Mouse (Mus musculus): ENCODE measurements around the gene Rrm2.
"Not testable (repeated sequence)": the region's sequence is repeated elsewhere in the genome, so short reads cannot be mapped to it uniquely, and the experiment has no call there.

Gene Rrm2

DNA sequence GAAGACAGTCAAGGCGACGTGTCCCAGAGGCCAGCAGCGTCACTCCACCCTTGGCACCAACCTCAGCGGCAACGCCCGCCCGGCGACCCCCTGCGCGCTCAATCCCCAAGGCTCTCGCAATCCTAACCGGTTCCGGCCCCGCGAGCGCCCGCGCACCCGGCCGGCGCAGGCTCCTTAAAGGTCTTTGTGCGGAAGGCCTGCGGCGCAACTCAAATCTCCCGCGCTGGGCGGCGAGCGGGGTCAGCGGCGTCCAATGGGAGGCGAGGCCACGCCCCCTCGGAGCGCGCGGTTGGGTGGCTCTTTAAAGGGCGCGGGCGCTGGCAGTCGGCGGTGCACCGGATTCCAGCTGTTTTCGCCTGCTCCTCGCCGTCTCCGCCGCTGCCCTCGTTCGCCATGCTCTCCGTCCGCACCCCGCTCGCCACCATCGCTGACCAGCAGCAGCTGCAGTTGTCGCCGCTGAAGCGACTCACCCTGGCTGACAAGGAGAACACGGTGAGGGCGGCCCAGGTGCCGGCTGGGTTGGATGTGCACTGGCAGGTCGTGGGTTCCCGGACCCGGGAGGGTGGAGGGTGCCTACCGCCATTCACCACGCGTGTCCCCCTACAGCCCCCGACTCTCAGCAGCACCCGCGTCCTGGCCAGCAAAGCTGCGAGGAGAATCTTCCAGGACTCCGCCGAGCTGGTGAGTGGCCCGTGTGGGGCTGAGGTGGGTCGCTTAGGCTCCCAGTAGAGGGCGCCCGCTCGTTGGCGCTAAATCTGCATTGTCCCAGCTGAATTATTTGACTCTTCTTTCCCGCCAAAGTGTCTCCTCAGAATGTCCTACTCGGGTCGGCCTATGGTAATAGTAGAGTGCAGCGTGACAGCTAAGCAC lies at the start of gene Rrm2:
Gene Rrm2 (plus strand): TSS at position 288 of the 870 bp plus-strand sequence.
- DNase-seq = peak; percentile 99

DNA sequence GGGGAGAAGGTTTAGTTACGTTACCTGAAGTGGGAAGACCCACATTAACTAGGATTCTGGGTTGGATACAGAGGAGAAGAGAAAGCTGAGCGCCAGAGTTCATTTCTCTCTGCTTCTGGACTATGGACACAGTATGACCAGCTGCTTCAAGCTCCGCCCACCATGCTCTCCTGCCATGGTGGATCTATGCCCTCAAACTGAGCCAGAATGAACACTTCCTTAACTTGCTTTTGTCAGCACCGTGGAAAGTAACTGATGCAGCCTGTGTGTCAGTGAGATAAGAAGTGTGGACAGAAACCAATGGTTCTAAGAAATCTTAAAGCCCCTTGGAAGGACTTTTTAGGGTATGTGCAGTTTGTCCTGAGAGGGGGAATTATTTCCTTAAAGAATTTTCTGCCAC lies 49.0 kb upstream of the Rrm2 start:
- DNase-seq = no peak

DNA sequence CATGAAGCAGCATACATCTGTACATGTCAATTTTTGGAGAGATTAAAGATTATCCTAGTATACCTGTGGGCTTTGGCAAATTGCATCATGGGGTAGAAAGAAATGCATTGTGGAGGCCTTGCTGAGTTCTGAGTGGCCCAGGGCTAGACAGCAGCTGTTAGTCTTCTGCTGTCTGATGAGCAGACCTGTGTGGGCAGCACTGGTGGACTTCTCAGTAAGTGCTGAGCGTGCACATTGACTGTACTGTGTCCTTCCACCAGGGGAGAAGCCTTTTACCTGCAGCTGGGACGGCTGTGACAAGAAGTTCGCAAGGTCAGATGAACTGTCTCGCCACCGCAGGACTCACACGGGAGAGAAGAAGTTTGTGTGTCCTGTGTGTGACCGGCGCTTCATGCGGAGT lies 48.1 kb upstream of the Rrm2 start:
- no peak for DNase-seq

DNA sequence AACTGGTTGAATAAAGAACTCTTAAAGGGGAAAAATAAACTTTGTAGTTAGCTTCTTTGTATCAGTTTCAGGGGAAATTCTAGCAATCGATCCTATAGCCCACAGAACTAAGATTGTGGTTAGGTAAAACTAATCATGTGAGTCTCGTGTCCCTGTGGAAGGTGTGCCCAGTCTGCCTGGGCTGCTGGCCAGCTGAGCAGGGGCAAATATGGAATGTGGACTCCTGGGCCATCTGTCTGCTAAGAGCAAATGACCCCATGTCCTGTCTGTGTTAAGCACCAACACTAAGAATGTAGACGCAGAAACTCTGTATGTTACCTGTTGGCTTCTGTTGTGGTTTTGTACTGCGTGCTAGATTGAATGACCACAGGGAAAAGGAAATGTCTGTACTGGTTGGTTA lies 46.9 kb upstream of the Rrm2 start:
- DNase-seq = no peak

DNA sequence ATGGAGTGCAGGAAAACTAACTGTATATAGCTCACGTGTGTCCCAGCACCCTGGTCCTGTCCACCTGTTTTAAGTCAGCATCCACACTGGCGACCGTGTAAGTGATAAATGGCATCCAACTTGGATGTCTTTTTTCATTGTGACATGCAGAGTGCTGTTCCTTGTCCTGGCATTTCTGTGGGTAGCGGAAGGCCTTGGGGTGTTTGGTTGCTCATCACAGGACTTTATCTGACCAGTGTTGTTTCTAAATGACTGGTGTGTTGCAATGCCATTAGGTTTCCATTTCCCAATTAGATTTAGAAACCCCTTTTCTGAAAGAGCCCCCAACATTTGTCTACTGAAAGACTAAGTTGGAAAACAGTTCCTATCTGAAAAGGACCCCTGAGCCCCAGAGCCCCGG lies 45.9 kb upstream of the Rrm2 start:
- DNase-seq = no peak

DNA sequence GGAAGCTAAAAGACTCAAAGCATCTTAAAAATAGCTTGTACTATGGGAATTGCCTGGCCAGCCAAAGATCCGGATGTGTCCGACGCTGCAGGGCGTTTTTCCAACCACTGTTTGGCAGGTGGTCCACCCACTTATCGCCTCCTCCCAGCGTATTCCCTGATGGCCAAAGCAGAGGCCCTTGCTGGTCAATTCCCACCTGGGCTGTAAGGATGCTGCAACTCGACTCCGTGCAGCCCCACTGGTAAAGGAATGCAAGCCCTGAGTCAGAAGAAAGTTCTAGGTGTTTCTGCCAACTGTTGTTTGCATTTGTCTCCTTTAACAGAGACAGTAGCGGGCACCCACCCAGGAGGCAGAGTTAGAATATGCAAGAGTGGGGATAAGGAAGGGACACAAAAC lies 27.9 kb upstream of the Rrm2 start:
- DNase-seq = peak; percentile 99

DNA sequence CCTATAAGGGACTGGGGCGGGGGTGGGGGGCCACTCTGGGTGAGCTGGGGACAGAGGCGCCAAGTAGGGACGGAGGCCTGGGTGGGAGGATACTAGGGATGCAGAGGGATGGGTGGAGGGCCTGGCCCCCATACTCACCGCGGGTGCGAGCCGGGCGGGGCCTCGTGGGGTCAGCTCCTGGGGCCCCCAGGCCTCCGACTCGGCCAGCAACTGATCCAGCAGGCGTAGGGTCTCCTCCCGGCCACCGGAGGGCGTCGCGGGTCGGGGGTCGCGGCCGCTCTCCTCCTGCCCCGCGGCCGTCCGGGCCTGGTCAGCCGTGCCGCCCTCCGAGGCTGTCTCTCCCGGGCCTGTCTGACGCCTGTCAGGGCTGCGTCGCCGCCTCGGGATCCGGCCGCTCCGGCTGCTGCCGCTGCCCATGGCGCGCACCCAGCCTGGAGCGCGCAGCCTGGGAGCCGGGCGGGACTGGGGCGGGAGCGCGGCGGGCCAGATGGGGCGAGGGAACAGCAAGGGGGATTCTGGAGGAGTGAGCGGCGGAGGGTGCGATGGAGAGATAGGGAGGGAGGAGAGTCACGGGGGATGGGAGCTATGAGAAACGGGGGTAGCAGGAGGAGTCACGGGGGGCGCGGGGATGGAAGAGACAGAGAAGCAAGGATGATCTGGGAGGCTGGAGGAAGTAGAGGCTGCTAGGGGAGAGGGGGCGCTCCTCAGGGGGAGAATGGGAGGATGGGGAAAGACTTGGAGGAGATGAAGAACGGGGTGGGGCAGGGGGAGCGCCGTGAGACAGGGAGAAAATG lies 27.4 kb upstream of the Rrm2 start:
- DNase-seq = peak; percentile 95

DNA sequence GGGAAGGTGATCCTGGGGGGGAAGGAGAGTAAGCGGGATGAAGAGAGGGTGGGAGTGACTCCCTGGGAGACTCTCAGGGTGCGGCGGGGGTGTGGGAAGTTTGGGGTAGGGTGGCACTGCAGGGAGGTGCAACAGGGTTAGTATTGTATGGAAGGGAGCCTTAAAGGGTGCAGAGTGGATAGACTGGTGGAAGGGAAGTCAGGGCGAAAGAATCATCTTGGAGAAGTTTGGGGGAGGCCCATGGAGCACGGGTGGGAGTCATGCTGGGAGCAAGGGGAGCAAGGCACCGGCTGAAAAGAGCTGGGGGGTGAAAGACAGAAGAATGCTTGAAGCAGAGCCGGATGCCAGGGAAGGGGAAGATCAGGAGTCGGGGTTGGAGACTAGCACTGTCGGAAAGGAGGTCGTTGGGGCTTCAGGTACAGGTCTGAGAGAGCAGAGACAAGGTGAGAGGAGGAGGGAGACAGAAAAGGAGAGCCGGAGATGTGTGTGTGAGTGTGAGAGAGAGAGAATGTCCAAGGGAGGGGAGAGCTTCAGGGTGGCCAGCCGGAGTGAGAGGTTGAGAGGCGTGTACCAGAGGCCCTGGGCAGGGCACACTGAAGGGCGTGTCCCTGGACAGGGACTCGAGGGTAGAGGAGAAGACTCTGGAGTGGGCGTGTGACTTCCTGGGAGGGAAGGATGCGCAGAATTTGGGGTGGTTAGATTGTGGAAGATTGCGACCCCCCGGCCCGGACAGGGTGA lies 26.6 kb upstream of the Rrm2 start, which contains the start of gene Cys1:
Gene Cys1 (minus strand): TSS at position 528 of the 738 bp plus-strand sequence.
- peak; percentile 97 for DNase-seq

DNA sequence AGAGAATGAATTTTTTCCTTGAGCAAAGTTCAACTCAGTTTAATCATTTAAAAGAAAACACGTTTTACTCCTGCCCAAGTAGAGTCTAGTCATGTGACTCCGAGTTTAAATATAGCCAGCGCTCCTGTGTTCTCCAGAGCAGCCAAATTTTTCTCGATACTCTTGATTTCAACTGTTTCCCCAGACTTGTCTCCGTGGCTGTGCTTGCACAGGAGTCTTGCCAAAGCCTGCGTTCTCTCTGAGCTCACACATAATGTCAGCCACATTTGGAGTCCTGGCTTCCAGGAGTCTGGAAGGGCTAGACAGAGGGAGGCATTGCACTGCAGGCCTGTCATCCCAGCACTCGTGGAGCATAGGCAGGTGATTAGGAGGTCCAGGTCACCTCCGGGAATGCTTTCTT lies 25.5 kb upstream of the Rrm2 start:
- DNase-seq = peak; percentile 97

DNA sequence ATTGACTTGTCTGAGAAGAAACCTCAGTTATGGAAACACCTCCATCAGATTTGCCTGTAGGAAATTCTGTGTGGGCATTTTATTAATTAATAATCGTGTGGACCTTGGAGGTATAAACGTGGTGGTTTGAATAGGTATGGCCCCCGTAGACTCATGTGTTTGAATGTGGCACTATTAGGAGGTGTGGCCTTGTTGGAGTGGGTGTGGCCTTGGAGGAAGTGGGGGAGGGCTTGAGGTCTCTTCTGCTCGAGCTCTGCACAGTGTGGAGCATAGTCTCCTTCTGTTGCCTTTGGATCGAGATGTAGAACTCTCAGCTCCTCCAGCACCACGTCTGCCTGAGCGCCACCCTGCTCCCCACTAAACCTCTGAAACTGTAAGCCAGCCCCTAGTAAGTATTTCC lies 24.6 kb upstream of the Rrm2 start:
- no peak for DNase-seq

DNA sequence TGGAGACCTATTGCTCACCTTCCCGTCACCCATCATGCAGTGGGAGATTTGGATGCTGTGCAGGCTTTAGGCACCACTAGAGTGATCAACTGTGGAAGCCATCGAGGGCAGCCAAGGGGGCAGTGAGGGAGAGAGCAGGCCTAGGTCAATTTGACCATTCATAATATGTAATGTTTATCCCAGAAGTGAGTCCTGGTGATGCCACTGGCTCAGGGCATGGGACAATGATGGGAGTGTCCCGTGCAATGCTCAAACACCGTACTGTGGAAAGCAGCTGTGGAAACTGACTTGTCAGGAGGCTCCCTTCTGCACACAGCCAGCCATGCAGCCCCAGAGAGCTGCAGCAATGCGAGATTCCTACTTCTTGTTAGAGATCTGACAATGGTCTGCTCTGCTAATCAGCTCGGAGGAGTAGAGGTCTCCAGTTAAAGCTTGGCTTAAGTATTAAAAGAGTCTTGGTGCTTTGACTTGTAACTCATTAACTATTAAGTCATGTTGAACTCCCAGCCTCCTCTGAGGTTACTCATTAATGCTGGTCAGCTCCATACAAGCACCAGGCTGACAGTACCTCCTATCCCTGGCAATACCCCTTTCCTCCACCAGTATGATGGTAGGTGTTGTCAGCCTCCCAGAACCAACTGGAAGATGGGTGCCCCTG lies 21.9 kb upstream of the Rrm2 start:
- DNase-seq = no peak

DNA sequence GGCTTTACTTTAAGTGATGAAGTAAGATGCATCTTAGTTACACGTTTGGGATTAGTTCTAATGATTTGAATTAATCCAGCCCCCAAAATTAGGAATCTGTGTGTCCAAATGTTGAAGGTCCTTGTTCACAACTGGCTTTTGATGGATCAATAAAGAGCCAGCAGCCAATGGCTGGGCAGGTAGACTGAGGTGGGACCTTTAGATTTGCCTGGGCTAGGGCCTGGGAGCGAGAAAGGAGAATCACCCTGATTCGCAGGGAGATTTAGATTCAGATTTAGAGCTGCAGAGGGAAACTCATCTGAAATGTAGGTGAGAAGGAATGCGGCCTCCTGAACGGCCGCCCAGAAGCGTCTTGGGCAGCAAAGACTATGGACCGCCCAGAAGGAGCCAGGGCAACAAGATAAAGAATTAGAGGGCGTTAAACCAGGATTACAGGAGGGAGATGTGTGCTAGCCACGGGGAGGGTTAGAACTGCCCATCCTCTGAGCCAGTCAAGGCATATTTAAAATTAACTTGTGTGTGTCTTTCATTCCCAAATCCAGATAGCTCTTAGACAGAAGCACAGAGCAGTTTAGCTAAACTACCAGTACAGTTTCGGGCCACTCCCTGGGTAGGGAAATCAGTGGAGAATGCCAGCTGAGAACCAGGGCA lies 21.2 kb upstream of the Rrm2 start:
- DNase-seq = no peak

DNA sequence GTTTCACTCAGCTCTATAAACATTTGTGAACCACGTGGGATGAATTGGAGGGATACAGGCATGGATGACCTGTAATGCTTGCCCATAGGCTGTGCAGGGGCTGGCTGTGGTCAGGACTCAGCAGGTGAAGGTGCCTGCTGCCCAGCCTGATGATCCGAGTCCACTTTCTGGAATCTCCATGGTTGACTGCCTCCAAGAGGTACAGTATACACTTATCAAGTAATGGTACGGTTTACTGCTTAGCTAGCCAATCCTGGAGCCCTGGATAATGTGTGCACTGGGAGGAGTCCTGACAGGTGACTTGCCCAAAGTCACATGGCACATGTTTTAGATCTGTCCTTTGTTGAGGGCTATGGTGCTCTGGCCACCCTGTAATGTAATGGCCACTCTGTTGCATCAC lies 17.7 kb upstream of the Rrm2 start:
- no peak for DNase-seq

DNA sequence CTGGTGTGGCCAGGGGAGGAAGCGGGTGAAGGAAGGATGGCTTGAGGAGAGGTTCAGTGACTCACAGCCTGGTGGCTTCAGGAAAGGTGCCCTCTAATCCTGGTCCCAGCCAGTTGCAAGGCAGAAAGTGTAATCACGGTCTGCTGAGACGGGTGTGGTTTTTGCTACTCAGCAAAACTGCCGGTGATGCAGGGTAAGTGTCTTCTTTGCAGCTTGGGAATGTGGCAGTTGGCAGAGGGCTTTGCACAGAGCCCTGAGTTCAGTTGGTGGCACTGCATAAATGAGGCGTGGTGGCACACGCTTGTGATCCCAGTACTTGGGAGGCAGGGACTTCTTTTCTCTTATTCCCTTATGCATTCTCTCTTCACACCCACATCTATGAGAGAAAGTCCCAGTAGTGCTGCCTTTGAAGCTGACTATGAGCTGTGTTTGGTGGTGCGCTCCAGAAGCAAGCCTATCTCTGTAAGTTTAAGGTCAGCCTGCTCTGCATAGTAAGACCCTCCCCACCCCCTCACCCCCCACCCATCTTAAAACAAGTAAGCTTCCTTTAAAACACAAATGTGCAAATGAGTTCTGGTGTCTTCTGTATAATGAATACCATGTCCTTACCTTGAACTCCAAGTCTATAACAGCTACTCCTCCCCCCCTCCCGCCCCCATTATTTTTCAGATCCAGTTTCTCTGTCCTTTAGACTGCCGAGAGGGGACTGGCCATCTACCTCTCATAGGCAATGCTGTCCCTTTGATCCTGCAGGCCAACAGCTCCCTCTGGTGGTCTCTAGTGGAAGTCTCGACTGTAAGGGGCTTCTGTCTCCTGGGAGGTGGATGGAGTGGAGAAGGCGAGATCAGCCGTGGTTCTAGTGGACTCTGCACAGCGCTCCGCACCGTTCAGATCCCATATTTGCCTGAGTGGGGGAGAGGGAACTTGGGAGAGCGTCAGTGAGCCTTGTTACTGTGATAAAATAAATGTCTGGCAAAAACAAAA lies 11.2 kb upstream of the Rrm2 start:
- DNase-seq = peak; percentile 98

DNA sequence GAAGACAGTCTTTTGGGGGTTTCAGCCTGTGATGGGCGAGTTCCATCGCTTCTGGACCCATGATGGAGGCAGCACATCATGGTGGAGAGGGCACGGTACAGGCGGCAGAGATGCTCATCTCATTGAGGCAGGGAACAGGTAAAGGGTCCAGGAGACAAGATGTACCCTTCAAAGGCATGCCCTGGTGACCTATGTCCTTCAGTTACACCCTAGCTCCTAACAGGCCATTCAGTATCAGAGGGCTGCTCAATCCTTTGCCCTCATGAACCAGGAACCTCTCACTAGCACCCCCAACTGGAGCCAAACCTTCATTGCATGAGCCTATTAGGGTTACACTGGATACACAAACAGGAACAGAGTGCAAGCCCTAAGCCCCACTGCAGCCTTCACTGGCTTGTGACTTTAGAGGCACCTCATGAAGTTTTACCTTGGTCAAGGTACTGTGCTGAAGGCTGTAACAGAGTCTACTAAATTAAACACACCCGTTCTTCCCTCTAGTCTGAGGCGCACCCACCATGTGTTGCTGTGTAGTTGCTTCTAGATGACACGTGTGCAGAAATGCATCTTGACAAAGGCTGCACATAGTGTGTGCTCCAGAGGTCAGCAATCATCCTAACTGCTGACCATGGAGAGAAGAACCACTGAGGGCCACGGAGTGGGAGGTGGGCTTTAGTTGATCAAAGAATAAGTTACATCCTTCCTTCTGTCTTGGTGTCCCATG lies 10.4 kb upstream of the Rrm2 start:
- peak; percentile 81 for DNase-seq

DNA sequence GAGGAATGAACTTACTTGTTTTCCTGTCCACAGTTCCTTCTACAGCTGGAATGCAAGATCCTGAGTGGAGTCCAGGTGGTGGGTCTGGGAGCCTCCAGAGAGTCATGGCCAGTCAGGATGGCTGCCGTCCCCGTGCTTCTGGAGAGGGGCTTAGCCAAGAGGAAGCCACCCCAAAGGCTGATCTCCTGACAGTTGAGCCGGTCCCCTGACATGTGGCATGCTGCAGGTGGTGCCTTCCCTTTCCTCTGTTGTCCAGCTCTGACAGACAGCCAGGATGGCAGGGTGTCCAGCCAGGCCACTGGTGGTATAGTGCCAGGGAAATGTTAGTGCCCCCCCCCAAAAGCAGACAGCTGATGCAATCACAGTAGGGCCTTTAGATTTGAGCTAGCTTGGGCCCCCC lies 9.5 kb upstream of the Rrm2 start:
- peak; percentile 83 for DNase-seq

DNA sequence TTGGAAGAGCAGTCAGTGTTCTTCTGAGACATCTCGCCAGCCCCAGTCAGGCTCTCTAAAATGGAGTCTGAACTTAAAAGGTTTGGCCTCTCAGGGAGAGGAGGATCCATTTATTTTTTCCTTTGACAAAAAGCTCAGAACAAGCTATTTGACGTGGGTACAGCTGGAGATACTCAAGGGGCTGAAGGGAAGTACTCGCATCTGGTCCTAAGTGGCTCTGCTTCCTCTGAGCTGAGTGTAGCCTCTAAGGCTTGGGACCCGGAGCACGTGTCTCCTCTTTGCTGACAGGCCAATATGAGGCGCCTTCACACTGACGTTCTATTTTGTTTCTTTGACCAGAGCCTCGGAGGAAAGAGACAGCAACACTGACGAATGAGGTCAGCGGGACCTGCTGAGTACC lies 8.5 kb upstream of the Rrm2 start:
- peak; percentile 76 for DNase-seq

DNA sequence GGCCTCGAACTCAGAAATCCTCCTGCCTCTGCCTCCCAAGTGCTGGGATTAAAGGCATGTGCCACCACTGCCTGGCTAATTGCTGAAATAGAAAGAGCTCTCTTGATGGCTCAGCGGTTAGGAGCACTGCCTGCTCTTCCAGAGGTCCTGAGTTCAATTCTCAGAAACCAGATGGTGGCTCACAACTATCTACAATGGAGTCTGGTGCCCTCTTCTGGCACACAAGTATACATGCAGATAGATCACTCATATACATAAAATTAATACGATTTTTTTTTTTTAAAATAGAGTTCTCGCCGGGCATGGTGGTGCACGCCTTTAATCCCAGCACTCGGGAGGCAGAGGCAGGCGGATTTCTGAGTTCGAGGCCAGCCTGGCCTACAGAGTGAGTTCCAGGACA lies 6.4 kb upstream of the Rrm2 start:
- DNase-seq = not testable (repeated sequence)

DNA sequence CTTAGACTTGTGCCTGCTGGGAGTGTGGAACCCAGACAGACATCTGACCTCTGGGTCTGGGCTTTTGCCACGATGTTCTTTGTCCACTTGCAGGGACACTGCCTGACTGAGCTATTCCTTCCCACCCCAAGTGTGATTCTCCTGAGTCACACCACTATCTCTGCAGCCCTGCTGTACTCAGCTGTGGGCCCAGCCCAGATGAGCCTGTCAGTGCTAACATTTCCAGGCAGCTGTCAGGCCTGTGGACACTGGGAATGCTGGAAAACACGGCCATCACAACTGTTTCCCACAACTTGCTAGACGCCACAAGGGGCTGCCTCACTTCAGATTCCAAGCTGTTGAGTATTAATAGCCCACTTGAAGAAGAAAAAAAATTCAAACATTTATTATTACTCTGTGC lies 5.0 kb upstream of the Rrm2 start:
- no peak for DNase-seq

DNA sequence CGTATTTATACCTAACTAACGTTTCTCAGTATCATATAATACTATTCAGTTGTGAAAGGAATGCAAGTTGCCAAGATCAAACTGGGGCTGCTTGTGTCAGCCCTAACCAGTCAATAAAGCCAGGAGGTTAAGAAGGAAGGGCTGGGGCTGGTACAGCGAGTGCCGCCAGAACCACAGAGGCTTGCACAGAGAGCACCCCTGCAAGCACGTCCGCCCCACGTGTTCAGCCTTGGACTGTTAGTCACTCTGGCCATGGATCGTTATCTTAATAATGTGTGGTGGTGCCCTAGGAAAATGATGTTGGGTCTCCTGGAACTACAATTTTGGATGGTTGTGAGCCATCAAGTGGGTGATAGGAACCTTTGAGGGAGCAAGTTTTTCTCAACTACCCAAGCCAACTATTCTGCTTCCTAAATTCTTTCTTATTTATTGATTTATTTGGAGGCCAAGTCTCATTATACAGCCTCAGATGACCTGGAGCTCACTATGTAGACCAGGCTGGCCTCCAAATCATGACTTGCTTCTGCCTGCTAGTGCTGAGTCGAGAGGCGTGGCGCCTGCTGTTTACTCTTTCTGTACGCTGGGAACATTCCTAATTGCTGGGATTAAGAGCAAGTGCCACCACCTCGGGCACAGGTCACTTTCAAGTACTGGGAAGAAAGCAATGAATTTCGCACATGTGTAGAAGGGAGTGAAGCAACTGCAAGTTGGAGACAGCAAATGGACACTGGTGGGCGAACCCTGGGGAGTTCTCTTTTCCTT lies 2.4 kb upstream of the Rrm2 start:
- DNase-seq = no peak

Data from heart, adult 11 months (tissue).